Mouse (Mus musculus) hindbrain, embryonic 11.5 days (tissue): ENCODE measurements around the gene Rsph14. TPM values are rescaled to one million over a fixed set of nuclear protein-coding genes. Genes with fewer than 3 reads are reported as not detected.

Source experiments
- ATAC-seq: fragments of 200-750 bp; cut with Nextera tagmentation; 2 replicates; pipeline ENCODE4 v1.8.0; 2017; ENCODE audit warnings: mild to moderate bottlenecking, moderate TSS enrichment, moderate library complexity; ENCODE audit not compliant: low FRiP score
- DNase-seq: peaks from one replicate; pipeline ENCODE4 v3.0.0-alpha.2; 2015; ENCODE audit warnings: low spot score
- H3K27ac ChIP-seq: fragments of 300-500 bp; sonication (generic); 2 replicates; pipeline ENCODE4 v1.5.1; 2014; ENCODE audit warnings: mild to moderate bottlenecking, low read depth, low read length
- H3K27me3 ChIP-seq: fragments of 300-500 bp; sonication (generic); 2 replicates; pipeline ENCODE4 v1.6.1; 2014; ENCODE audit warnings: mild to moderate bottlenecking, low read length, moderate library complexity, mixed read lengths; ENCODE audit not compliant: control insufficient read depth, insufficient read depth
- H3K36me3 ChIP-seq: fragments of 300-500 bp; sonication (generic); 2 replicates; pipeline ENCODE4 v1.6.1; 2014; ENCODE audit warnings: mild to moderate bottlenecking, low read length, moderate library complexity, mixed read lengths; ENCODE audit not compliant: control insufficient read depth, insufficient read depth
- H3K4me1 ChIP-seq: fragments of 300-500 bp; sonication (generic); replicated peaks from 2 replicates; pipeline ENCODE4 v1.6.1; 2014; ENCODE audit warnings: low read length, mixed read lengths; ENCODE audit not compliant: control insufficient read depth, insufficient read depth
- H3K4me2 ChIP-seq: fragments of 300-500 bp; sonication (generic); replicated peaks from 2 replicates; pipeline ENCODE4 v1.6.1; 2014; ENCODE audit warnings: mild to moderate bottlenecking, low read depth, low read length
- H3K4me3 ChIP-seq: fragments of 300-500 bp; sonication (generic); 2 replicates; pipeline ENCODE4 v1.5.1; 2014; ENCODE audit warnings: low read depth, low read length
- H3K9ac ChIP-seq: fragments of 300-500 bp; sonication (generic); 2 replicates; pipeline ENCODE4 v1.6.1; 2014; ENCODE audit warnings: low read depth, low read length
- H3K9me3 ChIP-seq: fragments of 300-500 bp; sonication (generic); 2 replicates; pipeline ENCODE4 v1.6.1; 2016; ENCODE audit warnings: low read length; ENCODE audit not compliant: control insufficient read depth
- WGBS: fragments of 180-500 bp; shearing (Covaris S2); extraction: QIAGEN DNeasy Blood & Tissue Kit; methylation state at CpG from one replicate; pipeline ENCODE4 v1.1.7; 2014; 5-methylcytosine and 5-hydroxymethylcytosine counted together
- polyA plus RNA-seq: library from polyadenylated mRNA; unstranded; fragments of >200 nt; fragmentation: Nextera tagmentation; extraction: Ambion mirVana; gene quantifications from 2 replicates; pipeline ENCODE4 v1.2.1, GENCODE M21; 2014

Gene Rsph14
- polyA plus RNA-seq, 1 experiment from 2014 or later = 0.15 TPM

DNA sequence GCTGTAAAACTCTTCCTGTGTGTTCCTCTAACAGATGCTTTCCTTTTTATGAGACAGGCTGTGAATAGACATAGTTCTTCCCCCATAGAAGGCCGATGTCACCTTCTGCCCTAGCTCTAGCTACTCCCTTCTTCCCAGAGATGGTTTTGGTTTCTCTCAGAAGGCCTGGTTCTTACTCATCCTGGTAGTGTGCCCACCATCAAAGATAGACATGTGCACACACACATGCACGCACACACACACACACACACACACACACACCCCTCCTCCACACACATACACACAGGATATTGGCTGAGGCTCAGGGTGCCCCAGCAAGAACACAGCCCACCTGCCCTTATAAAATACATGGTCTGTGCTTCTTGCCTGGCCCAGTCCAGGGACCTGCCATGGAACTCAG lies 63.1 kb downstream of the Rsph14 start:
- WGBS = 86% methylated on average over 2 of the region's 2 CpGs
- Histone ChIP-seq H3K36me3 (no peaks in the 10 kb centered on the region), H3K9ac (no peak overlapping the region), H3K27ac (no peak overlapping the region), H3K9me3 (no peaks in the 10 kb centered on the region), H3K4me3 (no peak overlapping the region), H3K27me3 (peaks cover 2% of the 10 kb centered on the region; the same call in 1 of the 2 replicates), H3K4me2 (no peak overlapping the region), H3K4me1 (peaks cover 8% of the 10 kb centered on the region; the same call in 1 of the 2 replicates)
- DNase-seq (no peak), ATAC-seq (no peak)

GRCm38 (mm10) chr10:74967651-74968267 lies 64.6 kb downstream of the Rsph14 start:
- Histone ChIP-seq H3K4me1 (peaks cover 8% of the 10 kb centered on the region; the same call in 1 of the 2 replicates), H3K9me3 (no peaks in the 10 kb centered on the region), H3K4me3 (peak overlapping the region; percentile 72), H3K27ac (peak overlapping the region; percentile 39; the same call in 1 of the 2 replicates), H3K4me2 (peak overlapping the region; percentile 93), H3K9ac (peak overlapping the region; percentile 65), H3K27me3 (peaks cover 2% of the 10 kb centered on the region; the same call in 1 of the 2 replicates), H3K36me3 (no peaks in the 10 kb centered on the region)
- WGBS = 2% methylated on average over 25 of the region's 25 CpGs
- no peak; the same call in 1 of the 2 replicates for ATAC-seq
- DNase-seq = peak; percentile 37

GRCm38 (mm10) chr10:74966850-74967451 lies 65.4 kb downstream of the Rsph14 start, which contains the start of gene Gnaz:
Gnaz (plus strand) TSS chr10:74967177.
- Histone ChIP-seq H3K4me2 (peak within 1 kb of the TSS; percentile 93), H3K4me3 (peak within 1 kb of the TSS; percentile 72), H3K27me3 (peaks cover 2% of the 10 kb centered on the region; the same call in 1 of the 2 replicates), H3K27ac (peak within 1 kb of the TSS; percentile 39; the same call in 1 of the 2 replicates), H3K9me3 (no peaks in the 10 kb centered on the region), H3K9ac (peak within 1 kb of the TSS; percentile 65), H3K4me1 (peaks cover 8% of the 10 kb centered on the region; the same call in 1 of the 2 replicates), H3K36me3 (no peaks in the 10 kb centered on the region)
- ATAC-seq = peak; percentile 96
- WGBS = 2% methylated on average over 74 of the region's 83 CpGs
- peak; percentile 98 for DNase-seq

- H3K27me3 ChIP-seq = peaks cover 2% of the 10 kb centered on the region; the same call in 1 of the 2 replicates
- ATAC-seq (no peak), DNase-seq (no peak)
- WGBS = 83% methylated on average over 1 of the region's 1 CpGs
- no peaks in the 10 kb centered on the region for H3K36me3 ChIP-seq
- H3K27ac ChIP-seq = no peak overlapping the region
- H3K9ac ChIP-seq = no peak overlapping the region
- H3K4me1 ChIP-seq = peaks cover 8% of the 10 kb centered on the region; the same call in 1 of the 2 replicates
- H3K9me3 ChIP-seq = no peaks in the 10 kb centered on the region
- H3K4me2 ChIP-seq = no peak overlapping the region
- no peak overlapping the region for H3K4me3 ChIP-seq
Observed at GRCm38 (mm10) chr10:74964380-74964779, 68.0 kb downstream of the Rsph14 start.

DNA sequence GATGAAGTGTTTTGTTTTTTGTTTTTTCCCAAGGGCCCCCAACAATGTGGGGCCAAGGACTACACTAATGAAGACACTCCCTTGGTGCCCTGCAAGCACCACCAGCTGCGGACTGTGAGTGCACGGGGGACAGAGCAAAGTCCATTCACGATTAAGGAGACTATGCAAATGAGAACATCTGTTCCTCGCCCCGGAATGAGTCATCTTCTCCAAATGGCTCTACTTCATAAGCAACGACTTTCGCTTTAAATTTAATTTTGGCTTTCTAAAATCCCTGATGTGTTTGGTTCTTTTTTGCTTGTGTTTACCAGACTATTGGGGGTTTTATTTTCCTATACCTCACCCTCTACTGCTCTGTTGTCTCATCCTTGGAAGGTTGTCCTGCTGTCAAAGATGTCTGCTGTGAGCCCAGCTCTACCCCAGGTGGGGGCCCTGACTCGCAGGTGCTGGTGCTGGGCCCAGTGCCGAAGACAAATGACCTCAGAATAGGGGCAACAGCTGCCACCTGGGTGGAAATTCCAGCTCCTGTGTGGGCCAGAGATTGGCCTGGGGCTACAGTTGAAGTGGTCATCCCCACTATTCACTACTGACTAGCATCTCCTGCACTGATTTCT lies 79.4 kb downstream of the Rsph14 start:
- Histone ChIP-seq H3K4me2 (no peak overlapping the region), H3K9me3 (no peaks in the 10 kb centered on the region), H3K4me3 (no peak overlapping the region), H3K4me1 (no peaks in the 10 kb centered on the region), H3K36me3 (no peaks in the 10 kb centered on the region), H3K27ac (no peak overlapping the region), H3K9ac (no peak overlapping the region), H3K27me3 (no peaks in the 10 kb centered on the region)
- 42% methylated on average over 9 of the region's 9 CpGs for WGBS
- no peak for DNase-seq
- ATAC-seq = no peak

DNA sequence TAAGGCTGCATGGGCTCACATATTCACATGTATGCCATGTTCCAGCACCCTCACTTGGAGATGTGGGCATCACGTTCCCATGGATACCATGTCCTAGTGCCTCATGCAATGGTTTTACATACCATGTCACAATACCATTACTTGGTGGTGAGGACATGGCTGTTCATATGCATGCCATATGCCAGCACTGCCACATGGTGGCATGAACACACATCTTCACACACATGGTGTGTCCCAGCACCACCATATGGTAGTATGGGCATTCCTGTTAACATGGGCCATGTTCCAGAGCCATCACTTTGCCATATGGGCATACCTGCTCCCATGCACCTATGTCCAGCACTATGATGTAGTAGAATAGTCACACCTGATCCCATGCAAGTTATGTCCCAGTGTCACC lies 91.6 kb downstream of the Rsph14 start:
- no peak overlapping the region for H3K27ac ChIP-seq
- no peaks in the 10 kb centered on the region for H3K4me1 ChIP-seq
- H3K9ac ChIP-seq = no peak overlapping the region
- 93% methylated on average over 1 of the region's 1 CpGs for WGBS
- no peak overlapping the region for H3K4me2 ChIP-seq
- no peak for DNase-seq
- no peaks in the 10 kb centered on the region for H3K9me3 ChIP-seq
- H3K4me3 ChIP-seq = no peak overlapping the region
- no peaks in the 10 kb centered on the region for H3K27me3 ChIP-seq
- ATAC-seq = no peak
- H3K36me3 ChIP-seq = no peaks in the 10 kb centered on the region

- ATAC-seq (no peak), DNase-seq (no peak)
- Histone ChIP-seq H3K27ac (no peak overlapping the region), H3K4me3 (no peak overlapping the region), H3K36me3 (no peaks in the 10 kb centered on the region), H3K4me1 (no peaks in the 10 kb centered on the region), H3K9me3 (no peaks in the 10 kb centered on the region), H3K9ac (no peak overlapping the region), H3K4me2 (no peak overlapping the region), H3K27me3 (no peaks in the 10 kb centered on the region)
- 70% methylated on average over 3 of the region's 3 CpGs for WGBS
Observed at GRCm38 (mm10) chr10:74939300-74939699, 93.1 kb downstream of the Rsph14 start.

GRCm38 (mm10) chr10:74938410-74938809 lies 94.0 kb downstream of the Rsph14 start:
- no peak overlapping the region for H3K4me3 ChIP-seq
- no peak for DNase-seq
- no peaks in the 10 kb centered on the region for H3K4me1 ChIP-seq
- no peak for ATAC-seq
- no peak overlapping the region for H3K27ac ChIP-seq
- 73% methylated on average over 5 of the region's 5 CpGs for WGBS
- no peaks in the 10 kb centered on the region for H3K27me3 ChIP-seq
- no peaks in the 10 kb centered on the region for H3K9me3 ChIP-seq
- H3K4me2 ChIP-seq = no peak overlapping the region
- no peak overlapping the region for H3K9ac ChIP-seq
- H3K36me3 ChIP-seq = no peaks in the 10 kb centered on the region
